Mouse (Mus musculus) lung, embryonic 14.5 days (tissue): ENCODE data around the gene Vmn2r67. TPM values are rescaled to one million over a fixed set of nuclear protein-coding genes. Genes with fewer than 3 reads are reported as not detected.
"Not testable (repeated sequence)": the region's sequence is repeated elsewhere in the genome, so short reads cannot be mapped to it uniquely, and the experiment has no call there.

Source experiments
- ATAC-seq: fragments of 200-750 bp; cut with Nextera tagmentation; 2 replicates; pipeline ENCODE4 v1.8.0; 2017; ENCODE audit warnings: mild to moderate bottlenecking, moderate TSS enrichment, moderate library complexity; ENCODE audit not compliant: insufficient read depth
- DNase-seq: peaks from one replicate; pipeline ENCODE4 v3.0.0-alpha.2; 2015
- H3K27ac ChIP-seq: fragments of 300-500 bp; sonication (generic); 2 replicates; pipeline ENCODE4 v1.5.1; 2014; ENCODE audit warnings: low read depth, mild to moderate bottlenecking, moderate library complexity
- H3K27me3 ChIP-seq: fragments of 300-500 bp; sonication (generic); 2 replicates; pipeline ENCODE4 v1.6.1; 2014; ENCODE audit warnings: low read length, control low read depth; ENCODE audit not compliant: insufficient read depth
- H3K36me3 ChIP-seq: fragments of 300-500 bp; sonication (generic); 2 replicates; pipeline ENCODE4 v1.6.1; 2014; ENCODE audit warnings: control low read depth; ENCODE audit not compliant: insufficient read depth
- H3K4me1 ChIP-seq: fragments of 300-500 bp; sonication (generic); 2 replicates; pipeline ENCODE4 v1.6.1; 2014; ENCODE audit warnings: antibody characterized with exemption, control low read depth; ENCODE audit not compliant: insufficient read depth
- H3K4me2 ChIP-seq: fragments of 300-500 bp; sonication (generic); 2 replicates; pipeline ENCODE4 v1.6.1; 2014; ENCODE audit warnings: mild to moderate bottlenecking
- H3K4me3 ChIP-seq: fragments of 300-500 bp; sonication (generic); 2 replicates; pipeline ENCODE4 v1.5.1; 2014; ENCODE audit warnings: low read depth, low read length
- H3K9ac ChIP-seq: fragments of 300-500 bp; sonication (generic); 2 replicates; pipeline ENCODE4 v1.6.1; 2014
- H3K9me3 ChIP-seq: fragments of 300-500 bp; sonication (generic); 2 replicates; pipeline ENCODE4 v1.6.1; 2016; ENCODE audit warnings: low read depth, low read length, control low read depth
- CTCF ChIP-seq: IDR thresholded peaks from 2 replicates; pipeline ENCODE4 v1.5.1; 2016; ENCODE audit warnings: antibody characterized with exemption, low read depth
- WGBS: fragments of 180-500 bp; shearing (Covaris S2); extraction: QIAGEN DNeasy Blood & Tissue Kit; methylation state at CpG from one replicate; pipeline ENCODE4 v1.1.7; 2014; 5-methylcytosine and 5-hydroxymethylcytosine counted together
- polyA plus RNA-seq: library from polyadenylated mRNA; unstranded; fragments of >200 nt; fragmentation: Nextera tagmentation; extraction: Ambion mirVana; gene quantifications from 2 replicates; pipeline ENCODE4 v1.2.1, GENCODE M21; 2014

Vmn2r67 gene
- polyA plus RNA-seq, result not detected in 2 replicates

- no peaks in the 10 kb centered on the region for H3K36me3 ChIP-seq
- no peak within 1 kb of the TSS for H3K4me2 ChIP-seq
- no peak for TF ChIP-seq CTCF
- DNase-seq, result no peak
- no peak for ATAC-seq
- no peak within 1 kb of the TSS for H3K4me3 ChIP-seq
- H3K27ac ChIP-seq, result no peak within 1 kb of the TSS
- H3K4me1 ChIP-seq, result no peaks in the 10 kb centered on the region
- no peaks in the 10 kb centered on the region for H3K27me3 ChIP-seq
- no peaks in the 10 kb centered on the region for H3K9me3 ChIP-seq
- 77% methylated on average over 3 of the region's 3 CpGs for WGBS
- no peak within 1 kb of the TSS for H3K9ac ChIP-seq
These were observed at the start of gene Vmn2r67 for GRCm38 (mm10) chr7:85155898-85156297. Gene Vmn2r67, minus strand, starts transcription at chr7:85155998.

- 41% methylated on average over 2 of the region's 2 CpGs for WGBS
- not testable (repeated sequence) for H3K27ac ChIP-seq, H3K4me3 ChIP-seq, H3K27me3 ChIP-seq, H3K9ac ChIP-seq, H3K9me3 ChIP-seq, H3K36me3 ChIP-seq, DNase-seq, H3K4me1 ChIP-seq, ATAC-seq, H3K4me2 ChIP-seq
These were observed 51.3 kb downstream of the Vmn2r67 start for GRCm38 (mm10) chr7:85104531-85104930.

Other genes starting within 250 kb of the Vmn2r67 start
- gene Vmn2r65, start 191.9 kb downstream of the Vmn2r67 start, polyA plus RNA-seq, result not detected in 2 replicates
- not detected in 2 replicates for gene Vmn2r66, start 143.7 kb downstream of the Vmn2r67 start, polyA plus RNA-seq
- gene Vmn2r68, start 81.8 kb upstream of the Vmn2r67 start, polyA plus RNA-seq, result not detected in 2 replicates